Mouse (Mus musculus) right cerebral cortex, postnatal 36 days (tissue): ENCODE results near the gene Tut4.

Experiments used
- DNase-seq, 2 experiments: peaks; one replicate each; pipeline ENCODE4 v3.0.0; 2022; ENCODE audit warnings: low spot score in 2 of 2, mixed read lengths in 1 of 2

Tut4 gene

DNA sequence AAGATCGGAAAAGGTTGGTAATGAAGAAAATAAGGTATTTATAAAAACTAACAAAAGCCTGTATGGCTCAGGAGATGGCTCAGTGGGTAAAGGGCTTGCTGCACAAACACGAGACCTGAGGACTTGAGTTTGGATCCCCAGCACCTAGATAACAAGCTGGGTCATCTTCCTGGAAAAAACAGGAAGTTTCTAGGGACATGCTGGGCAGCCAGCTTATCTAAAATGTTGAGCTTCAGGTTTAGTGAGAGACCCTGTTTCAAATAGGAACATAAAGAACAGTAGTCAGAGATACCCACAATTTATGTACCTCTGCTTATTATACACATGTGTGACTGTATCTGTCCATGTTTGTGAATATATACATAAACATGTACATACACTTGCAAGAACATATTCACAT lies 43.8 kb downstream of the Tut4 start:
- no peak for DNase-seq

DNA sequence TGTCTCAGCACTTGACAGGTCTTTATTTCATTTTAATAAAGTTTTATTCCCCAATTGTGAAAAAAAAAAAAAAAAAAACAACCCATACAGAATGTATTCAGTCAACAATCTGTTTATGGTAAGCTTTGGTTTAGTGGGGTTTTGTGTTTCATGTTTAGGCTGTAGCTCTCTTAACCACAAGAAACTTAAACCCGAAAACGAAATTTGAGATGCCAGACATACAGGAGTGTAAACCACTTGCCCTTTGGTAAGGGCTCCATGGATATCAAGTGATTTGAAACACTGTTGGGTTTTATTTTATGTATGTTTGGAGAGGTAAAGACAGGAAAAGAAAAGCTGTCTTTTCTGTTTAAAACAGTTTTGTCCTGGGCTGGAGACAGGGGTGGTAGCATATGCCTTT lies 80.5 kb downstream of the Tut4 start:
- no peak for DNase-seq

DNA sequence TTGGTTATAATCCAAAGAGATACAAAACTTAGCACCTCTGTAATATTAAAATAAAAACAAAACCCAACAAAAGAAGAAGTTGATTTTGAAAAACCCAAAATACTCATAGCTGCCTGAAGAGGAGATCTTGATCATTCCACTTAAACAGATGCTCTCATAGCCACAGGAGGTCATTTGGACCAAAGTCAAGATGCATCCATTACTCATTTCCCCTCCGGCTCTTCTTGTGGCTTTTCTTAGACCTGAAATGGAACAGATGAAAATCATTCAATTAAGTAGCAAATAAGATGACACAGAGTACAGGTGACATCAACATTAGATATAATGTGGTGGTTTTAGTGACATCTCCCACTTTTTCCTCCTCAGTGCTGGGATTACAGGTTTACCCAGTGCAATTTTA lies 105.8 kb downstream of the Tut4 start:
- no peak for DNase-seq

DNA sequence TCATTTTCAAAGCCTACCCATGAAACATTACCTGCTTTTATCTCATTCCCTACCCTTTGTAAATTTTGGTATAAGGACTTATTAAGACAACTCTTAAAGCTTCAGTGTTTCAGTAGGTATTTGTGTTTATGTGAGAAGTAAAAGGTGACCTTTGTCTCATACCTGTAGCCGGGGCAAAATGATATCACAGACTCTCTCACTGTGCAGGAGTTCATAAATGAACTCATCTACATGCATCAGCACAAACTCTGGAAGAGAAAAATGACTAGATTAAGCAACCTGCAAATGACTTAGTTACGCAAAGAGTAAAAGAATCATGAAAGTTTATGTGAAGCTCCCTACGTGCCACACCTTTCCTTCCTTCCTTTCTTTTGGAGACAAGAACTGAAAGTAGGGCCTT lies 113.4 kb downstream of the Tut4 start:
- no peak for DNase-seq

DNA sequence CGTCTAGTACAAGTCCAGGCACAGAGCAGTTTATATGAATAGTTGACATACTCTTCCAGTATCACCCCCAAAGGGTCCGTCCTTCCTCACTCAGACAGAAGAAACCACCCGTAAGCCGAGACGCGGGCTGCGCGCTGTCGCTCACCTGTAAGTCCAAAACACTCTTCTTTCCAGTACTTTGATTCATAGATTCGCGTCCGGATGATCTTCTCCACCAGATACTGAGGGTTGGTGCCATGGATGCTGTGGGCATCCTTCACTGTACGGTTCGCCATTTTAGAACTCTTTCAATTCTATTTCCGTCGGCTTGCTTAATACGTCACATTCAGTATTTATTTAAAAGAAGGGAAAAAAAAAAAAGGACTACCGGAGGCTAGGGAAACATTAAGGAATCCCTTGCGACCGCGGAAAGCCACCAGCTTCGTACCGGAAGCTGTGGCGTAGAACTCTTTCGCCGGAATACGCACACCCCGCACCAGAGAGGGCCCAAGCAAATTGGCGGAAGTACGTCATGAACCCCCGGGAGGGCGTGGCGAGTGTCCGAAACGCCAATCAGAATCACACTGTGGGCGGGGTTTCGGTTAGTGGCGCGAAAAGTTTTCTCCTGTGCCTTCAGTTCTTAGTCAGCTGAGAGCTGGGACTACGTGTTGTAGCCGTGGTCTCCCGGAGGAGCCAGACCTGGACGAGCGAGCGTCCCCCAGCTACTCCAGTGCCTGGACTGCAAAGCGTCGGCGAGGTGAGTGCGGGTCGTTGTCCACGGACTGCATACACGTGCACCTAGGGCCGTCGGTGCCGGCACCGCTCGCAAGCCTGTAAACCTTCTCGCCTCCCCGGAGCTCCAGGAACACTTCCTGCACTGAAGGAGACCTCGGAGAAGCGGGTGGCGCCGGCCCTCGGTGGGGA lies 119.9 kb downstream of the Tut4 start, which contains the start of the genes Prpf38a and Orc1:
TSS of gene Prpf38a (minus strand) at position 497 of the 903 bp plus-strand sequence.
TSS of gene Orc1 (plus strand) at position 584 of the 903 bp plus-strand sequence.
- DNase-seq: peak; percentile 94 to 98

DNA sequence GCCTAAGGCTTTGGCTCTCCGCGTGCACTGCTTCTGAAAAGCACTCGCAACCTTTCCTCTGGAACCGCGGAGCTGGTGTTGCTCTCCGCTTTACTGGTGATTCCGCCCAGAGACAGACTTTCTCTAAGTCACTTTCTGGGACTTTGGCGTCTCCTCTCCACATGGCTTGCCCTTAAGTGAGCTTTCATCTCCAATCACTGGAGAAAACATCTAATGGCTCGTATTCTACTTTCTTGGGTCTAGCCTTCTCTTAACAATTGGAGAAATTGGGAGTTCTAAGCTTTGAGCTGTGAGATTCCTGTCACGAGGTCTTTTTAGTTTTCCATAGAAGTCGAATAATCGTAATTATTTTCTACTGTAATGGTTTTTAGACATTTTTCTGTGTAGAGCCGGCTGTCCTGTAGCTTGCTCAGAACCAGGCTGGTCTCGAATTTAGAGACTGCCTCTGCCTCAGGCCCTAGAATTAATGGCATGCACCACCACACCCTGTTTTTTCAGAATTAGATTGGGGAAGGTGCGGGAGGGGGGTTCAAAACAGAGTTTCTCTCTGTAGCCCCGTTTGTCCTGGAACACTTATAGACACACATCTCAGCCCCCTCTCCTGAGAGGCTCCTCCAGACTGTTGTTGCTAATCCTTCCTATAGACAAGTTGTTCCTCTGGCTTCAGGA lies 120.7 kb downstream of the Tut4 start:
- DNase-seq: no peak

DNA sequence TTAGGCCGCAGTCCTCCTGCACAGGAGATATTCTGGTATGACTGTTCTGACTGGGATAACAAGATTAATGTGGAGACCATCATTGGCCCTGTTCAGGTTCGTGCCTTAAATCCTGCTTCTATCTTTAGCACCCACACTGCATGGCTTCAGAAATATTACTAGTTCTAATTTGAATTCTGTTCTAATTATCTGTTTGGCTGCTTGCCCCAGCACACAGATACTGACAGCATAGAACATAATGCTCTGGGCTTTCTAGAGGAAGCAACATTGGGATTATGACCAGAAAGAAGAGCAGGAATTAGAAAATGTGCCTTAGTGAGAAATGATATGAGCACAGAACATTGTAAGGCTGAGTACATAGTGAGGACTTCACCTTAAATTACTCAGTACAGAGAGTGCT lies 134.2 kb downstream of the Tut4 start:
- DNase-seq: no peak

DNA sequence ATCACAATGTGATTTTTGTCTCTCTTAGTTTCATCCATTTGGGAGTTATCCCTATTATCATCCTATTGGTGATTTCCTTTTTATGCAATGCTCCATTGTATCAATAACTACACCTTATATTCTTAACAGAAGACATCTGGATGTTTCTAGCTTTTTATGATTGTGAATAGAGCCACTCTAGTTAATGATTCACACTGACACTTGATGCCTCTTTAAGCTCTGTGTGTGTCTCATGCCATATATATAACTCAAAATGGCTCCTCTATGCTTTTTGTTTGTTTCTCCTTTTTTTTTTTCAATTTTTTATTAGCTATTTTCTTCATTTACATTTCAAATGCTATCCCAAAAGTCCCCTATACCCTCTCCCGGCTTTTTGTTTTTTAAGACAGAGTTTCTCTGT lies 136.6 kb downstream of the Tut4 start:
- DNase-seq: no peak

DNA sequence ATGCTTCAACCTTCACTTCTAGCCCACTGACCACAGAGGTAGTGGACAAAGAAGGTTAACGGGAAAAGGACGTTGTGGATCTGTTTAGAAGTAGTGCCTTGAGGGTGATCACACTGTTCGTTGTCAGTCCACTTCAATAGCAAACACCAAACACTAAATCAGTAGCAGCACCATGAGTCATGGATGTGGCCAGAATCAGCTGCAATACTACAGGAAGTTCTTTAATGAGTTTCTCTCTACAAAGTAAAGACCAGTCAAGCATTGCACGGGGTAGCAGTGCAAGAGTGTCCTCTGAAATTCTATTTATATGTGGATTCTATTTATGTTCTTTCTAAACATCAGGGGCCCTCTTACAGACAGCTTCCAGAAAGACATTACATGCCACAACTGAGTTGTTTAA lies 139.1 kb downstream of the Tut4 start:
- no peak for DNase-seq

DNA sequence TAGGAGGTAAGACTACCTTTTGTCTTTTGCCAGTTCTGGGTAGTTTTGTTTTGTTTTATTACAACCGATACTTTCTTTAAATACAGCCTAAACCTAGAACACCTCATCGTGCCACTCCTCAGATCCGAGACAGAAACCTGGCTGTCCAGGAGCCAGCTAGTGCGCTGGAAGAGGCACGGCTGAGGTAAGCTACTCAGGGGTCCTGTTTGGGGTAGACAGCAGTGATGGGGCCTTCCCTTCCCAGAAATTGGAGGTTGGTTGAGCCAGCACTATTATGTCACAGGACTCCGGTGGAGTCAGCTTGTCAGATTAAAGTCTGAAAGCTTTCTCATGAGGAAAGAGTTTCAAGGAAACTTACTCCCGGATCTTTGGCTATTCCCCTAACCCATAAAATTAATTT lies 142.6 kb downstream of the Tut4 start:
- no peak for DNase-seq

DNA sequence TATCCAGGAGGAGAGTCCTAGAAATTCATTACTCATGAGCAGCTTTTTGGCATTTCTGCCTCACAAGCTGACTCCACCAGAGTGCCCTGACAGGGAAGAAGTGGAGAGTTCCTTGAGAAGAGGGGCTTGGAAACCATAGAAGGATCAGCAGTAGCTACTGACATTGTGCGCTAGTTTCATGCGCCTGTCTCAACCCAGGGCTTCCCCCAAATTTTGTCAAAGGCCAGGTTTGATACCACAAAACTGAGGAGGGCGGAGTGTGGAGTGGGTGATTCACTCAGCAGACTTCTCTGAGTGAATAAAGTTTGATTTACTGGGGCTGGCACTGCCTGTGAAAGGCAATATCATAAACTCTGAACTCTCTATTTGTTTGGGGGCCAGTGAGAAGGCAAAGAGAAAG lies 149.4 kb downstream of the Tut4 start:
- DNase-seq: no peak
